Mouse (Mus musculus): ENCODE results near the gene Nkapl.
"Not testable (repeated sequence)": the region's sequence is repeated elsewhere in the genome, so short reads cannot be mapped to it uniquely, and the experiment has no call there.

Gene Nkapl

GRCm38 (mm10) chr13:21468061-21469019 lies at the start of gene Nkapl:
Gene Nkapl, minus strand, starts transcription at chr13:21468509.
- peak; percentile 83 to 86 for DNase-seq (ENCODE audit: low spot score in 2 of 2)

GRCm38 (mm10) chr13:21506221-21506649 lies 37.9 kb upstream of the Nkapl start:
- peak; percentile 82 for DNase-seq (ENCODE audit: low spot score in 2 of 2)

GRCm38 (mm10) chr13:21502296-21502695 lies 34.0 kb upstream of the Nkapl start:
- no peak for DNase-seq (ENCODE audit: low spot score in 2 of 2)

GRCm38 (mm10) chr13:21501182-21501581 lies 32.9 kb upstream of the Nkapl start, which contains the start of gene Gm11273:
Gene Gm11273, minus strand, starts transcription at chr13:21501418.
- DNase-seq (ENCODE audit: low spot score in 2 of 2), result not testable (repeated sequence)

- DNase-seq (ENCODE audit: low spot score in 2 of 2), result no peak
These were observed 26.8 kb upstream of the Nkapl start, which contains the start of gene AK157302 for GRCm38 (mm10) chr13:21495080-21495479. Gene AK157302, plus strand, starts transcription at chr13:21495223.

GRCm38 (mm10) chr13:21492847-21493246 lies 24.5 kb upstream of the Nkapl start:
- no peak for DNase-seq (ENCODE audit: low spot score in 2 of 2)

GRCm38 (mm10) chr13:21486881-21487280 lies 18.6 kb upstream of the Nkapl start:
- no peak for DNase-seq (ENCODE audit: low spot score in 2 of 2)

GRCm38 (mm10) chr13:21478759-21479670 lies 10.7 kb upstream of the Nkapl start, which contains the start of the genes Zkscan4 and Gm10065:
Gene Zkscan4, plus strand, starts transcription at chr13:21478907.
Gene Gm10065, minus strand, starts transcription at chr13:21479441.
- DNase-seq (ENCODE audit: low spot score in 2 of 2), result peak; percentile 85 to 87

GRCm38 (mm10) chr13:21472427-21472826 lies 4.1 kb upstream of the Nkapl start:
- DNase-seq (ENCODE audit: low spot score in 2 of 2), result no peak

GRCm38 (mm10) chr13:21469097-21469496 lies 788 bp upstream of the Nkapl start:
- DNase-seq (ENCODE audit: low spot score in 2 of 2), result no peak

GRCm38 (mm10) chr13:21467336-21467735 lies 973 bp downstream of the Nkapl start:
- DNase-seq (ENCODE audit: low spot score in 2 of 2), result no peak

- DNase-seq (ENCODE audit: low spot score in 2 of 2), result not testable (repeated sequence)
These were observed 5.8 kb downstream of the Nkapl start for GRCm38 (mm10) chr13:21462516-21462915.

- DNase-seq (ENCODE audit: low spot score in 2 of 2), result no peak
These were observed 12.0 kb downstream of the Nkapl start for GRCm38 (mm10) chr13:21456347-21456746.

- DNase-seq (ENCODE audit: low spot score in 2 of 2), result no peak
These were observed 14.2 kb downstream of the Nkapl start for GRCm38 (mm10) chr13:21454133-21454532.

GRCm38 (mm10) chr13:21453449-21453848 lies 14.9 kb downstream of the Nkapl start, which contains the start of gene Zscan26:
Gene Zscan26, minus strand, starts transcription at chr13:21453730.
- DNase-seq (ENCODE audit: low spot score in 2 of 2), result peak; percentile 84 to 85

- no peak for DNase-seq (ENCODE audit: low spot score in 2 of 2)
These were observed 15.3 kb downstream of the Nkapl start for GRCm38 (mm10) chr13:21453042-21453441.

- DNase-seq (ENCODE audit: low spot score in 2 of 2), result no peak
These were observed 20.3 kb downstream of the Nkapl start for GRCm38 (mm10) chr13:21447856-21448614.

- no peak for DNase-seq (ENCODE audit: low spot score in 2 of 2)
These were observed 21.5 kb downstream of the Nkapl start for GRCm38 (mm10) chr13:21446796-21447195.

GRCm38 (mm10) chr13:21441207-21441572 lies 27.1 kb downstream of the Nkapl start:
- DNase-seq (ENCODE audit: low spot score in 2 of 2), result no peak

- DNase-seq (ENCODE audit: low spot score in 2 of 2), result peak; percentile 89 to 91
These were observed 27.7 kb downstream of the Nkapl start, which contains the start of gene Pgbd1 for GRCm38 (mm10) chr13:21440503-21441206. Gene Pgbd1, minus strand, starts transcription at chr13:21441058.

All from right cerebral cortex, postnatal 10 days (tissue).